Mouse (Mus musculus) lung, embryonic 16.5 days (tissue): ENCODE measurements around the gene Uqcrh. TPM values are rescaled to one million over a fixed set of nuclear protein-coding genes. Genes with fewer than 3 reads are reported as not detected.
A peak's percentile ranks its signal among the peaks of the same experiment; 100 is the strongest.

Experiments used
- ATAC-seq: fragments of 200-750 bp; cut with Nextera tagmentation; 2 replicates; pipeline ENCODE4 v1.8.0; 2017; ENCODE audit warnings: low read depth, mild to moderate bottlenecking, moderate library complexity
- H3K27ac ChIP-seq: fragments of 300-500 bp; sonication (generic); 2 replicates; pipeline ENCODE4 v1.5.1; 2014; ENCODE audit warnings: mild to moderate bottlenecking, control low read depth, low read length
- H3K27me3 ChIP-seq: fragments of 300-500 bp; sonication (generic); 2 replicates; pipeline ENCODE4 v1.6.1; 2014; ENCODE audit warnings: low read depth, low read length, mixed read lengths; ENCODE audit not compliant: control insufficient read depth, insufficient read depth
- H3K36me3 ChIP-seq: fragments of 300-500 bp; sonication (generic); 2 replicates; pipeline ENCODE4 v1.6.1; 2014; ENCODE audit warnings: low read length; ENCODE audit not compliant: control insufficient read depth, insufficient read depth
- H3K4me1 ChIP-seq: fragments of 300-500 bp; sonication (generic); replicated peaks from 2 replicates; pipeline ENCODE4 v1.6.1; 2014; ENCODE audit warnings: low read length, mixed read lengths; ENCODE audit not compliant: control insufficient read depth, insufficient read depth
- H3K4me2 ChIP-seq: fragments of 300-500 bp; sonication (generic); 2 replicates; pipeline ENCODE4 v1.6.1; 2014; ENCODE audit warnings: low read depth, low read length, control low read depth
- H3K4me3 ChIP-seq: fragments of 300-500 bp; sonication (generic); 2 replicates; pipeline ENCODE4 v1.5.1; 2014; ENCODE audit warnings: mild to moderate bottlenecking, low read length, control low read depth
- H3K9ac ChIP-seq: fragments of 300-500 bp; sonication (generic); 2 replicates; pipeline ENCODE4 v1.6.1; 2014; ENCODE audit warnings: low read length, control low read depth
- H3K9me3 ChIP-seq: fragments of 300-500 bp; sonication (generic); 2 replicates; pipeline ENCODE4 v1.6.1; 2016; ENCODE audit warnings: low read length; ENCODE audit not compliant: control insufficient read depth
- whole genome bisulfite sequencing: fragments of 180-500 bp; shearing (Covaris S2); extraction: QIAGEN DNeasy Blood & Tissue Kit; methylation state at CpG from one replicate; pipeline ENCODE4 v1.1.7; 2014; 5-methylcytosine and 5-hydroxymethylcytosine counted together
- polyA plus RNA-seq: library from polyadenylated mRNA; unstranded; fragments of >200 nt; fragmentation: Nextera tagmentation; extraction: Ambion mirVana; gene quantifications from 2 replicates; pipeline ENCODE4 v1.2.1, GENCODE M21; 2015

The Uqcrh gene
- polyA plus RNA-seq, 1 experiment from 2014 or later, result 487 TPM

GRCm38 (mm10) chr4:116088510-116089249 lies 13.8 kb upstream of the Uqcrh start:
- Histone ChIP-seq H3K4me3 (no peak overlapping the region), H3K36me3 (peaks cover 55% of the 10 kb centered on the region), H3K4me1 (no peaks in the 10 kb centered on the region), H3K27ac (no peak overlapping the region), H3K9ac (no peak overlapping the region), H3K4me2 (no peak overlapping the region), H3K27me3 (no peaks in the 10 kb centered on the region), H3K9me3 (no peaks in the 10 kb centered on the region)
- ATAC-seq, result no peak
- WGBS, result 85% methylated on average over 23 of the region's 23 CpGs

DNA sequence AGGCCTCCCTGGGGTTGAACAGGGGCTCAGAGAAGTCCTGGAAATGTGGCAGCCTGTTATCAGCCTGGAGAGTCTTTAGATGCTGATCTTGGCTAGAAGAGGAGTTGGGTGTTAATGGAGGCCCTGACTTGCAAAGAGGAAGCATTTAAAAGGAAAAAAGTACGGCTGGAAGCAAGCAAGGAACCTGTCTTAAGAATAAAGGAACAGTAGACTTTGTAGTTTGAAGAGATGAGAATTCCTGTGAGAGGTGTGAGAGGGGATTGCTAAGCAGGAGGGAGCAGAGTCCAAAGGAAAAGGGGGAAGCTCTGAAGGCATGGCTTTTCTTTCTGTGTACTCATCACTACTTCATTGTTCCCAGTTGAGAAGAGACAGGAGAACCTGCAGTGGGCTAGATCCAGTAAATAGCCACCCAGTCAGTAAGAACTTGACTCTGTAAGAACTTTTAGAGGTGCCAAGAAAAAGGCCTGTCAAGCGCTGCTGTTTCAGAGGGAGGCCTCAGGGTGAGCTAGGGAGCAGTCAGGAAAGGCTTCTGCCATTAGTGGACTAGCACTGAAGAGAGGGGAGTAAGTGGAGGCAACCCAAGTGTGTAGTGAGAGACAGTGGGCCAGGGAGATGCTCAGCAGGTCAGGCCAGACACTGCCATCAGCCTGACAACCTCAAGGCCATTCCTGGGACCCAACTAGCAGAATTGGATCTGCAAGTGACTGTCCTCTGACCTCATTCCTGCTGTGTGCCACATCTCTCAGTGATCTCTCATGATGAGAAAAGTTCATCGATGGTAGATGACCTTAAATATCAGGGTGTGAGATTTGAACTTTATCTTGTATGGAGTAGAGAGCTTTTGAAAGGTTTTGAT lies 2.6 kb upstream of the Uqcrh start:
- no peak for ATAC-seq
- peak overlapping the region; percentile 100 for H3K4me3 ChIP-seq
- 49% methylated on average over 3 of the region's 3 CpGs for WGBS

GRCm38 (mm10) chr4:116076369-116077231 lies 1.7 kb upstream of the Uqcrh start:
- peak overlapping the region; percentile 99 for H3K9ac ChIP-seq
- ATAC-seq, result peak; percentile 8
- H3K4me1 ChIP-seq, result peaks cover 22% of the 10 kb centered on the region
- H3K4me2 ChIP-seq, result peak overlapping the region; percentile 77
- H3K4me3 ChIP-seq, result peak overlapping the region; percentile 100
- WGBS, result 2% methylated on average over 37 of the region's 37 CpGs
- peak overlapping the region; percentile 97 for H3K27ac ChIP-seq
- no peaks in the 10 kb centered on the region for H3K27me3 ChIP-seq
- H3K9me3 ChIP-seq, result no peaks in the 10 kb centered on the region
- H3K36me3 ChIP-seq, result peaks cover 12% of the 10 kb centered on the region

More for the DNA sequence above, 2.6 kb upstream of the Uqcrh start:
- Histone ChIP-seq H3K27me3 (no peaks in the 10 kb centered on the region), H3K9me3 (no peaks in the 10 kb centered on the region), H3K4me2 (peak overlapping the region; percentile 77), H3K9ac (peak overlapping the region; percentile 99), H3K4me1 (peaks cover 22% of the 10 kb centered on the region), H3K36me3 (peaks cover 12% of the 10 kb centered on the region), H3K27ac (peak overlapping the region; percentile 97)

DNA sequence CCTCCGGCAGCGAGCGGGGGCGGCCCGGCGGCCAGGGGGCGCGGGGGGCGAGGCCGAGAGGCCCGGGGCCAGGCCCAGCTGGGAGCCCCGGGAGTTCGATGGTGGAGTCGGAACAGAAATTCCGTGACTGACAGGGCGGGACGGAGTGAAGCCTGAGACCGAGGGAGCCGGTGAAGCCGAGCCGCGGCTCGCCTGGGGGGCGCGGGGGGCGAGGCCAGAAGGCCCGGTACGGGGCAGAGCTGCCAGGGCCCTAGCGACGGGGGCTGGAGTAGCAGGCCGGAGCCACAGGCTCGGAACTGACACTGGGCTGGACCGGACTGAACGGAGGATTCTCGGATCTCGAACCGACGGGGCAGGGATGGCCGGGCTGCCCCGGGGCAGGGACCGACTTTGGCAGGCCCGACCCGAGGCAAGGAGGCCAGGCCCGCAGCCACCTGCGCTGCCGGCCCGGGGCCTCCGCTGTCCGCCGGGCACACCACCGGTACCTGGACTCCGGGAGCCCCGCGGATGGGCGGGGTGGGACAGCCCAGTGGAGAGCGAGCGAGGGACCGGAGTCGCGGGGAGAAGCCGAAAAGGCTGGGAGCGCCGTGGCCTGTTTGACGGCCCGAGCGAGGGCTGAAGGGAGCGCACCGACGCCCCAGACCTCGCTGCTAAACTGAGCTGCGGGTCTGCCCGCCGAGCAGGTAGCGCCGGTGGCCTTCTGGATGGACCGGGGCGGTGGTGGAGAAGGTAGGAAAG lies 929 bp upstream of the Uqcrh start:
- WGBS, result under 1% methylated on average over 66 of the region's 77 CpGs
- peak; percentile 76 for ATAC-seq

GRCm38 (mm10) chr4:116074145-116074675 lies 661 bp downstream of the Uqcrh start:
- no peaks in the 10 kb centered on the region for H3K9me3 ChIP-seq
- peak overlapping the region; percentile 99 for H3K9ac ChIP-seq
- peak overlapping the region; percentile 100 for H3K4me3 ChIP-seq
- H3K27me3 ChIP-seq, result no peaks in the 10 kb centered on the region
- H3K27ac ChIP-seq, result peak overlapping the region; percentile 45; the same call in 1 of the 2 replicates
- no peak for ATAC-seq
- peaks cover 22% of the 10 kb centered on the region for H3K4me1 ChIP-seq
- peaks cover 8% of the 10 kb centered on the region for H3K36me3 ChIP-seq
- 1% methylated on average over 8 of the region's 8 CpGs for WGBS
- peak overlapping the region; percentile 68 for H3K4me2 ChIP-seq

More for the DNA sequence above, 929 bp upstream of the Uqcrh start:
- Histone ChIP-seq H3K4me3 (peak overlapping the region; percentile 100), H3K36me3 (peaks cover 8% of the 10 kb centered on the region), H3K9me3 (no peaks in the 10 kb centered on the region), H3K4me1 (peaks cover 22% of the 10 kb centered on the region), H3K4me2 (peak overlapping the region; percentile 77), H3K9ac (peak overlapping the region; percentile 99), H3K27me3 (no peaks in the 10 kb centered on the region), H3K27ac (peak overlapping the region; percentile 97)

GRCm38 (mm10) chr4:116073146-116073545 lies 1.7 kb downstream of the Uqcrh start:
- Histone ChIP-seq H3K27ac (no peak overlapping the region), H3K9me3 (no peaks in the 10 kb centered on the region), H3K4me3 (no peak overlapping the region), H3K4me2 (peak overlapping the region; percentile 31; the same call in 1 of the 2 replicates), H3K9ac (no peak overlapping the region), H3K36me3 (peaks cover 18% of the 10 kb centered on the region), H3K27me3 (no peaks in the 10 kb centered on the region), H3K4me1 (peaks cover 22% of the 10 kb centered on the region)
- no peak for ATAC-seq
- 47% methylated on average over 4 of the region's 4 CpGs for WGBS

DNA sequence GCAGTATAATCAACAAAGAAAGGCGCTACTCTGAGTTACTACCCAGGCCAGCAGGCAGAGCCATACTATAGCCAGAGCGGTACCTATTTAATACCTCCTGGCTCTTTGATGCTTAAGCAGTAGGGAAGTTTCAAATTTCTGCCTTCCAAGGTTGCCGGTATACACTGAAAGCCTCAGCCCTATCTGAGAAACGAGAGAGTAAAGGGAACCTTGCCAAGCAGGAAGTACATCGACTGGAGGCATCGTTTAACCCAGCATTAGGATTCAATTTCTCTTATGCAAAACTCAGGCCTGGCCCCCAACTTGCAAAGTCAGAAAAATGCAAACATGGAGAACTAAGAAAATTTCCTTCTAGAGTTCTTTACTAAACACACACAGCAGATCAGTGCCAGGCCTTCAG lies 4.8 kb downstream of the Uqcrh start:
- H3K27me3 ChIP-seq, result no peaks in the 10 kb centered on the region
- no peak overlapping the region for H3K9ac ChIP-seq
- H3K9me3 ChIP-seq, result no peaks in the 10 kb centered on the region
- no peak overlapping the region for H3K4me2 ChIP-seq
- peaks cover 9% of the 10 kb centered on the region for H3K4me1 ChIP-seq
- H3K27ac ChIP-seq, result no peak overlapping the region
- H3K4me3 ChIP-seq, result no peak overlapping the region
- peaks cover 32% of the 10 kb centered on the region for H3K36me3 ChIP-seq
- 61% methylated on average over 6 of the region's 6 CpGs for WGBS
- ATAC-seq, result no peak

DNA sequence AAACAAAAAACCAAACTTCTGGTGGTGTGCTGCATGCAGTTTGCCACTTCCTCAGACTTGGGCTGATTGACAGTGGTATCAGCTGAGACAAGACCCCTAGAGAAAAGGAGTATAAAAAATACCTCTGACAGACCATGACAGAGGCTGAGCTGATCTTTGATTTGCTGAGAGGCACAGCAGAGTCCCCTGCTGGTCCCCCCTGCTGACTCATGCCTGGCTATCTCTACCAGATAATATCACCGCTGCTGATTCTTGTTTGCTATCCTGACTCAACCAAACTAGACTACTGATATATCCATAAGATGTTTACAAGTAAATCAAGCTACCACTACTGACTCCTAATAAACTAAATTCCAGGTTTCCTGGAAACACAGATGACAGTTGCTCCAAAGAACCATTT lies 11.0 kb downstream of the Uqcrh start:
- ATAC-seq, result no peak
- Histone ChIP-seq H3K27me3 (no peaks in the 10 kb centered on the region), H3K4me1 (no peaks in the 10 kb centered on the region), H3K9me3 (no peaks in the 10 kb centered on the region), H3K4me3 (no peak overlapping the region), H3K4me2 (no peak overlapping the region), H3K9ac (no peak overlapping the region), H3K27ac (no peak overlapping the region), H3K36me3 (peaks cover 21% of the 10 kb centered on the region)
- 21% methylated on average over 1 of the region's 1 CpGs for WGBS
